Mouse (Mus musculus) gonadal fat pad, adult 2 months (tissue): Measurements from ENCODE around the gene Otop3. TPM values are rescaled to one million over a fixed set of nuclear protein-coding genes. Genes with fewer than 3 reads are reported as not detected.

Experiments
- DNase-seq: peaks from one replicate; pipeline ENCODE4 v3.0.0-alpha.2; 2012; ENCODE audit warnings: low read depth
- polyA plus RNA-seq: library from polyadenylated mRNA; depleted of rRNA; stranded (reverse); fragments of >200 nt; gene quantifications from 2 replicates; pipeline ENCODE4 v1.2.3, GENCODE M21; 2012; rRNA removed

Gene Otop3
- polyA plus RNA-seq, 1 experiment, result not detected

DNA sequence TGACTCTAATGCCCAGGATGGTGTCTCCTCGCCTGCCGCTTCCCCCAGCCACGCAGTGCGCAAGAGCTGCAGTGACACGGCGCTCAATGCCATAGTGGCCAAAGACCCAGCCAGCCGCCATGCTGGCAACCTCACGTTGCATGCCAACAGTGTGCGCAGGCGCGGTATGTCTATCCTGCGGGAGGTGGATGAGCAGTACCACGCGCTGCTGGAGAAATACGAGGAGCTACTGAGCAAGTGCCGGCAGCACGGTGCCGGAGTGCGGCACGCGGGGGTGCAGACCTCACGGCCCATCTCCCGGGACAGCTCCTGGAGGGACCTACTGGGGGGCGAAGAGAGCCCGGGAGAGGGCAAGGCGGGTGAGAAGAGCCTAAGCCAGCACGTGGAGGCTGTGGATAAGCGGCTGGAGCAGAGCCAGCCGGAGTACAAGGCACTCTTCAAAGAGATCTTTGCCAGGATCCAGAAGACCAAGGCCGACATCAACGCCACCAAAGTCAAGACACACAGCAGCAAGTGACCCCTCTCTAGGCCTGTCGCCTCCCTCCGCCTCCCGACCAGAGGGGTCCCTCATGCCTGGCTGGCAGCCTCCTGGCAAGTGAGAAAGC, 59.3 kb downstream of the Otop3 start:
- DNase-seq, result no peak

Other genes with a start within 250 kb of the Otop3 start
- gene Rab37, start 243.3 kb upstream of the Otop3 start, polyA plus RNA-seq, result 0.60 and 0.72 TPM in 2 replicates
- 0.62 and 0.66 TPM in 2 replicates for gene Cd300lf, start 200.7 kb upstream of the Otop3 start, polyA plus RNA-seq
- gene Slc9a3r1, start 171.4 kb upstream of the Otop3 start, polyA plus RNA-seq, result 63.7 and 90.9 TPM in 2 replicates
- 14.6 and 16.8 TPM in 2 replicates for gene Tmem104, start 147.2 kb upstream of the Otop3 start, polyA plus RNA-seq
- gene Nat9, start 146.9 kb upstream of the Otop3 start, polyA plus RNA-seq, result 36.3 and 42.6 TPM in 2 replicates
- 0.04 TPM in 1 of 2 replicates, not detected in the other for gene Grin2c, start 67.5 kb upstream of the Otop3 start, polyA plus RNA-seq
- gene Fdxr, start 57.7 kb upstream of the Otop3 start, polyA plus RNA-seq, result 7.8 and 9.5 TPM in 2 replicates
- 3.8 and 4.8 TPM in 2 replicates for gene Fads6, start 37.1 kb upstream of the Otop3 start, polyA plus RNA-seq
- gene Otop2, start 27.6 kb upstream of the Otop3 start, polyA plus RNA-seq, result 0.27 TPM in 1 of 2 replicates, not detected in the other
- not detected in 2 replicates for gene Ush1g, start 12.7 kb upstream of the Otop3 start, polyA plus RNA-seq
- 6.6 and 7.8 TPM in 2 replicates for gene Hid1, start 33.0 kb downstream of the Otop3 start, polyA plus RNA-seq
- 7.2 and 8.2 TPM in 2 replicates for gene Cdr2l, start 47.2 kb downstream of the Otop3 start, polyA plus RNA-seq
- 75.6 and 94.7 TPM in 2 replicates for gene Mrpl58, start 69.0 kb downstream of the Otop3 start, polyA plus RNA-seq
- 159 and 175 TPM in 2 replicates for gene Atp5h, start 85.2 kb downstream of the Otop3 start, polyA plus RNA-seq
- 29.1 and 31.3 TPM in 2 replicates for gene Kctd2, start 85.4 kb downstream of the Otop3 start, polyA plus RNA-seq
- gene Trim80, start 105.8 kb downstream of the Otop3 start, polyA plus RNA-seq, result 0.57 and 1.1 TPM in 2 replicates
- gene Slc16a5, start 127.7 kb downstream of the Otop3 start, polyA plus RNA-seq, result 0.34 and 0.44 TPM in 2 replicates
- 6.7 and 8.9 TPM in 2 replicates for gene Armc7, start 140.9 kb downstream of the Otop3 start, polyA plus RNA-seq
- gene Nt5c, start 157.1 kb downstream of the Otop3 start, polyA plus RNA-seq, result 47.8 and 48.5 TPM in 2 replicates
- gene Jpt1, start 179.7 kb downstream of the Otop3 start, polyA plus RNA-seq, result 91.5 and 128 TPM in 2 replicates
- gene Sumo2, start 201.5 kb downstream of the Otop3 start, polyA plus RNA-seq, result 75.3 and 82.7 TPM in 2 replicates
- gene Nup85, start 229.7 kb downstream of the Otop3 start, polyA plus RNA-seq, result 38.4 and 50.7 TPM in 2 replicates